Mouse (Mus musculus) CH12.LX (cell line): ENCODE results near the gene Ovol3. TPM values are rescaled to one million over a fixed set of nuclear protein-coding genes. Genes with fewer than 3 reads are reported as not detected.

ENCODE experiments used
- DNase-seq: peaks from one replicate; pipeline ENCODE4 v3.0.0-alpha.2; 2013; ENCODE audit errors: extremely low read depth
- H3K27ac ChIP-seq: 2 replicates; pipeline ENCODE4 v1.5.1; 2012; ENCODE audit warnings: low read depth, mild to moderate bottlenecking, control low read depth, moderate library complexity; ENCODE audit not compliant: insufficient read depth
- H3K27me3 ChIP-seq: replicated peaks from 2 replicates; pipeline ENCODE3; 2012; ENCODE audit warnings: inconsistent platforms
- H3K36me3 ChIP-seq, 2 experiments: replicated peaks in 1 of 2; 2 replicates each; pipeline versions ENCODE3 to v1.6.1; 2012; ENCODE audit warnings: inconsistent platforms in 1 of 2, low read length in 1 of 2, mild to moderate bottlenecking in 1 of 2, mixed read lengths in 1 of 2, moderate library complexity in 1 of 2; ENCODE audit not compliant: control insufficient read depth in 1 of 2, insufficient read depth in 1 of 2
- H3K4me1 ChIP-seq, 2 experiments: 2 replicates each; pipeline ENCODE4 v1.6.1; 2012; ENCODE audit warnings: inconsistent platforms in 1 of 2, moderate library complexity in 1 of 2; ENCODE audit not compliant: insufficient read depth in 2 of 2, control insufficient read depth in 1 of 2
- H3K4me2 ChIP-seq: 2 replicates; pipeline ENCODE4 v1.6.1; 2012; ENCODE audit warnings: low read depth, mild to moderate bottlenecking, control low read depth; ENCODE audit not compliant: poor library complexity, insufficient read depth, severe bottlenecking
- H3K4me3 ChIP-seq, 3 experiments: fragments of 150-350 bp in 1 of 3; sonication (generic) in 1 of 3; replicated peaks in 1 of 3; 2 replicates each; pipeline versions ENCODE3 to v1.5.1; 2011 to 2012; ENCODE audit warnings: low read depth in 2 of 3, low read length in 2 of 3, mild to moderate bottlenecking in 2 of 3, moderate library complexity in 2 of 3, control low read depth in 1 of 3, improper control_type of control experiment in 1 of 3, inconsistent platforms in 1 of 3, mixed read lengths in 1 of 3; ENCODE audit not compliant: poor library complexity in 1 of 3
- H3K79me2 ChIP-seq: replicated peaks from 2 replicates; pipeline ENCODE4 v1.6.1; 2012; ENCODE audit warnings: mild to moderate bottlenecking, moderate library complexity; ENCODE audit not compliant: control insufficient read depth, poor library complexity, insufficient read depth, severe bottlenecking; ENCODE audit errors: extremely low read depth
- H3K9ac ChIP-seq: 2 replicates; pipeline ENCODE4 v1.6.1; 2012; ENCODE audit warnings: low read depth, mild to moderate bottlenecking, control low read depth, moderate library complexity; ENCODE audit not compliant: insufficient read depth
- H3K9me3 ChIP-seq: replicated peaks from 2 replicates; pipeline ENCODE3; 2012; ENCODE audit warnings: low read length, inconsistent platforms, mixed read lengths
- BHLHE40 ChIP-seq: IDR thresholded peaks from 2 replicates; pipeline ENCODE4 v1.6.1; 2011; ENCODE audit warnings: mild to moderate bottlenecking, low read depth, low read length, improper control_type of control experiment
- CTCF ChIP-seq, 2 experiments: IDR thresholded peaks in 1 of 2; conservative IDR thresholded peaks in 1 of 2; 2 replicates each; pipeline ENCODE4 v1.5.1; 2011 to 2012; ENCODE audit warnings: low read depth in 2 of 2, low read length in 2 of 2, improper control_type of control experiment in 1 of 2, inconsistent platforms in 1 of 2, mild to moderate bottlenecking in 1 of 2, moderate library complexity in 1 of 2
- ELF1 ChIP-seq: IDR thresholded peaks from 2 replicates; pipeline ENCODE4 v1.6.1; 2014; ENCODE audit warnings: low read depth, mild to moderate bottlenecking, inconsistent platforms, low read length, improper control_type of control experiment
- HCFC1 ChIP-seq: IDR thresholded peaks from 2 replicates; pipeline ENCODE4 v1.6.1; 2012; ENCODE audit warnings: low read depth, mild to moderate bottlenecking, inconsistent platforms, low read length, improper control_type of control experiment
- JUN ChIP-seq: IDR thresholded peaks from 2 replicates; pipeline ENCODE4 v1.6.1; 2011; ENCODE audit warnings: low read depth, mild to moderate bottlenecking, low read length, improper control_type of control experiment, moderate library complexity; ENCODE audit not compliant: insufficient read depth
- JUND ChIP-seq: conservative IDR thresholded peaks from 2 replicates; pipeline ENCODE4 v1.6.1; 2011; ENCODE audit warnings: low read depth, low read length, improper control_type of control experiment
- MAFK ChIP-seq: IDR thresholded peaks from 2 replicates; pipeline ENCODE4 v1.6.1; 2011; ENCODE audit warnings: low read length, improper control_type of control experiment; ENCODE audit not compliant: insufficient replicate concordance
- MAX ChIP-seq: IDR thresholded peaks from 2 replicates; pipeline ENCODE4 v1.6.1; 2011; ENCODE audit warnings: low read length, improper control_type of control experiment
- MAZ ChIP-seq: IDR thresholded peaks from 2 replicates; pipeline ENCODE4 v1.6.1; 2012; ENCODE audit warnings: low read depth, mild to moderate bottlenecking, inconsistent platforms, low read length, improper control_type of control experiment, moderate library complexity
- MEF2A ChIP-seq: IDR thresholded peaks from 2 replicates; pipeline ENCODE4 v1.6.1; 2014; ENCODE audit warnings: low read depth, mild to moderate bottlenecking, inconsistent platforms, low read length, improper control_type of control experiment, borderline replicate concordance
- MXI1 ChIP-seq: IDR thresholded peaks from 2 replicates; pipeline ENCODE4 v1.6.1; 2011; ENCODE audit warnings: mild to moderate bottlenecking, low read depth, low read length, improper control_type of control experiment
- POLR2AphosphoS2 ChIP-seq: IDR thresholded peaks from 2 replicates; pipeline ENCODE4 v1.6.1; 2011; ENCODE audit warnings: low read depth, low read length, improper control_type of control experiment
- SMC3 ChIP-seq: IDR thresholded peaks from 2 replicates; pipeline ENCODE4 v1.6.1; 2011; ENCODE audit warnings: low read depth, low read length, improper control_type of control experiment
- TBP ChIP-seq: conservative IDR thresholded peaks from 2 replicates; pipeline ENCODE4 v1.6.1; 2011; ENCODE audit warnings: low read depth, low read length, improper control_type of control experiment
- TCF12 ChIP-seq: IDR thresholded peaks from 2 replicates; pipeline ENCODE4 v1.6.1; 2014; ENCODE audit warnings: low read depth, mild to moderate bottlenecking, inconsistent platforms, low read length, improper control_type of control experiment
- USF2 ChIP-seq: conservative IDR thresholded peaks from 2 replicates; pipeline ENCODE4 v1.6.1; 2011; ENCODE audit warnings: low read depth, low read length, improper control_type of control experiment
- ZC3H11A ChIP-seq: IDR thresholded peaks from 2 replicates; pipeline ENCODE4 v1.6.1; 2012; ENCODE audit warnings: low read depth, mild to moderate bottlenecking, inconsistent platforms, low read length, improper control_type of control experiment
- ZMIZ1 ChIP-seq: IDR thresholded peaks from 2 replicates; pipeline ENCODE4 v1.6.1; 2012; ENCODE audit warnings: low read depth, mild to moderate bottlenecking, inconsistent platforms, low read length, improper control_type of control experiment
- ZNF384 ChIP-seq: IDR thresholded peaks from 2 replicates; pipeline ENCODE4 v1.6.1; 2012; ENCODE audit warnings: low read depth, low read length, improper control_type of control experiment, inconsistent platforms
- dilution Hi-C: fragments of 300-500 bp; cut with MboI; formaldehyde crosslinking; loops from 2 replicates; pipeline ENCODE4 v1.14.3; 2020; ENCODE audit warnings: low sequenced_read_pairs; ENCODE audit not compliant: extremely low pct_unique_long_range_greater_than_20kb, extremely low pct_ligation_motif_present
- in situ Hi-C: fragments of 300-500 bp; cut with MboI; formaldehyde crosslinking; loops from 3 replicates; pipeline ENCODE4 v1.14.3; 2019; ENCODE audit warnings: low sequenced_read_pairs, low pct_ligation_motif_present, low pct_unique_long_range_greater_than_20kb, mixed read lengths
- polyA plus RNA-seq: library from polyadenylated mRNA; unstranded; fragments of >175 nt; gene quantifications from 2 replicates; pipeline ENCODE4 v1.2.1, GENCODE M21; 2012; ENCODE audit warnings: low read depth; ENCODE audit not compliant: insufficient read length
- total RNA-seq, 2 experiments: library from RNA; depleted of rRNA; stranded (reverse); fragments of 300-350 nt in 1 of 2; fragments of >200 nt in 1 of 2; gene quantifications; 2 replicates each; pipeline ENCODE4 v1.2.3; 2012 to 2014

The Ovol3 gene
- total and polyA plus RNA-seq, 3 experiments = 0.42 to 4.3 (median 2.8) TPM

GRCm38 (mm10) chr7:30196171-30196570 lies 39.4 kb downstream of the Ovol3 start:
- DNase-seq = no peak
- Histone ChIP-seq H3K27ac (no peak overlapping the region), H3K9me3 (no peaks in the 10 kb centered on the region), H3K4me1 (peaks cover 0 to 26% of the 10 kb centered on the region in 2 experiments; a peak in 2 of 4 replicates), H3K4me2 (no peak overlapping the region), H3K36me3 (peaks cover 16 to 21% of the 10 kb centered on the region in 2 experiments), H3K27me3 (no peaks in the 10 kb centered on the region), H3K9ac (no peak overlapping the region), H3K4me3 (no peak overlapping the region), H3K79me2 (peaks cover 14% of the 10 kb centered on the region)
- TF ChIP-seq MAX (no peak), MXI1 (no peak), JUND (no peak), JUN (no peak), ZC3H11A (no peak), CTCF (conservative IDR thresholded peaks at IDR 0.05 in 1 of 2, IDR thresholded peaks at IDR 0.05 in 1 of 2; ENCODE audit: low read depth in 2 of 2, low read length in 2 of 2) (no peak), BHLHE40 (no peak), MEF2A (no peak)
- in situ Hi-C loops (no loop called here), dilution Hi-C loops (no loop called here)

- H3K27me3 ChIP-seq = no peaks in the 10 kb centered on the region
- H3K4me1 ChIP-seq = peaks cover 0 to 24% of the 10 kb centered on the region in 2 experiments; a peak in 2 of 4 replicates
- no peak overlapping the region for H3K27ac ChIP-seq
- in situ Hi-C loops (no loop called here), dilution Hi-C loops (no loop called here)
- no peaks in the 10 kb centered on the region for H3K9me3 ChIP-seq
- no peak overlapping the region for H3K9ac ChIP-seq
- 0 out of 2 replicates have a peak overlapping the region, but pooled peaks have one; percentile 3 for H3K4me2 ChIP-seq
- H3K79me2 ChIP-seq = peaks cover 14% of the 10 kb centered on the region
- no peak for DNase-seq
- H3K36me3 ChIP-seq = peaks cover 19 to 28% of the 10 kb centered on the region in 2 experiments
- H3K4me3 ChIP-seq = peak overlapping the region in 2 of 3 experiments; percentile 1 to 84
- TF ChIP-seq HCFC1 (no peak), MAFK (no peak), SMC3 (no peak), ELF1 (no peak), POLR2AphosphoS2 (no peak), TCF12 (no peak), TBP (no peak), MAZ (no peak), USF2 (no peak), BHLHE40 (no peak), JUND (no peak), MEF2A (no peak), ZNF384 (no peak), ZMIZ1 (no peak)
- TF ChIP-seq, all 38 proteins: peak for 0
These were observed 40.1 kb downstream of the Ovol3 start for GRCm38 (mm10) chr7:30195461-30195860.
